Mouse (Mus musculus) ES-Bruce4 (cell line): Measurements from ENCODE around the gene Irx4.

Experiments used
- CTCF ChIP-seq: IDR thresholded peaks from one replicate; pipeline ENCODE4 v1.8.1; 2011; ENCODE audit warnings: low read depth, low read length
- EP300 ChIP-seq: IDR thresholded peaks from 2 replicates; pipeline ENCODE4 v1.6.1; 2011; ENCODE audit warnings: low read depth, low read length; ENCODE audit not compliant: insufficient read depth

DNA sequence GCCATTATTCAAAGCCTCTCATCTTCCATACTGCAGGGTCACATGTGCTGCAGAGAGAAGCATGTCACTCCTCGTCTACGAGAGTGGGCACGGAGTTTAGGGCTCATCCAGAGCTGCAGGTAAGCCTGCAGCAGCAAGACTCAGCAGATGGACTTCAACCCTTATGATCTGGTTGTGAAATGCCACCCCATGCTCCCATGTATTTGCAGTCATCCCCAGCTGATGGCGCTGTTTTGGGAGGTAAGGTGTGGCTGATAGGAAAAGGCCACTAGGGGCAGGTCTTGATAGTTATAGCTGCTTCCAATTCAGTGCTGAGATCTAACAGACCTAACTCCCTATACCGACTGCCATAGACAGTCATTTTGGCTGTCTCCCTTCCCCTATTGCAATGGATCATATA, 8.3 kb upstream of the Irx4 start:
- peak; percentile 72 for TF ChIP-seq CTCF
- TF ChIP-seq EP300 = no peak
